Mouse (Mus musculus) mouse trophoblast stem cell (cell line): ENCODE measurements around the gene Tbcc.

ENCODE experiments used
- in situ Hi-C, 2 experiments: fragments of 300-500 bp; cut with MseI, MboI; formaldehyde crosslinking; loops; 2 replicates in 1 of 2; 3 replicates in 1 of 2; pipeline ENCODE4 v1.15.1; 2025

The Tbcc gene

DNA sequence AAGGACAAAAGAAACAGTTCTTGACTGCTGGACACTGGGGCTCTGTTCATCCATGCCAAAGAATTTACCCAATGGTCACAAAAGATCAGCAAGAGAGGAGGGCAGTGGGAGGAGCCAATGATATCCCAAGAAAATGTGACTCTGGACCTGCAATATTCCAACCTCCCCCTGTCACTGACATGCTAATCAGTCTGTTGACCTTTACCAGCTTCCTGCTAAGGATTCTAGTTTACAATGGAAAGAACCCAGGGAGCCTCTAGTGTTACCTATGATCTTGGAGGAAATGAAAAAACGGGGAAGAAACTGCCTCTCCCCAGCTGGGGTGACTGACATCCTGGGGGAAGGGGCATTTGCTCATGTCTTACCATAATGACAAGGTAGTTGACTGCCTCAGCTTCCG lies 10.5 kb downstream of the Tbcc start:
- in situ Hi-C loops: no loop called here

GRCm38 (mm10) chr17:46903876-46904490 lies 13.5 kb downstream of the Tbcc start:
- in situ Hi-C loops: no loop called here

- in situ Hi-C loops: no loop called here
Measured at GRCm38 (mm10) chr17:46910186-46910585, 19.7 kb downstream of the Tbcc start, which contains the start of gene Prph2. TSS of gene Prph2 (plus strand) at chr17:46910459.

DNA sequence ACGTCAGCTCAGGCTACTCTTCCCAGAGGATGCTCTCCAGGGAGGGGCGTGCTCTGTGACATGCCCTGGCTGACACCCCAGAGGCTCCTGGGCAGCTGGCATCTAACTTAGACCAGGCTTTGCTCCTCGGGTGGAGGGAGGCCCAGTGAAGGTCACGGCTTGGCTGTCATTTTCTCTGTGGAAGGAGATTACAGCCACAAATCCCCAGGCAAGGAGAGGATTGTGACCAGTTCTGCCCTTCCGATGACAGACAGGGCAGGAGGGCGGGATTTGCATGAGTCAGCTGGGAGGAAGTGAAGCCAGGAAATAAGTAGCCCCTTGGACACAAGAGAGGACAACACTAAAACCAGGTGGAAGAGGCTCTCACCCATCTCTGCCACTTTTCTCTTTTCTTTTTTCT lies 21.8 kb downstream of the Tbcc start:
- in situ Hi-C loops: no loop called here

DNA sequence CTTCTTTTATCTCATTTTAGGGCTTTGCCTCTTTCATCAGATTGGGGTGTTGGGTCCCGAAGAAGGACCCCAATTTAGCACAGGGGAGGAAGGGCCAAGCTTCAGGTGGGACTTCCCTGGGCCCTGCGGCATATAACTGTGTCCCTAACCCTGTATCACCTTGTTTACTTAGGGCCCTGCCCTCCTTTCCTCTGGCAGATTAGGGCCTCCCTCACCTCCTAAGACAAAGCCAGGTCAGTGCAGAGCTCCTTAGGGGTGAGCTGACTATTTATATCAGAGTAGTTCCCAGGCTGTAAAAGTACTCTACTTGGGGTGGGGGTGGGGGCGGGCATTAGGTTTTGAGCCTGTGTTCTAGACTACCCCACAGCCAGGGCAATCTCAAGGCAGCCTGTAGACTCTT lies 24.6 kb downstream of the Tbcc start:
- in situ Hi-C loops: no loop called here

GRCm38 (mm10) chr17:46918951-46919350 lies 28.5 kb downstream of the Tbcc start:
- in situ Hi-C loops: no loop called here

GRCm38 (mm10) chr17:46920855-46921254 lies 30.4 kb downstream of the Tbcc start:
- in situ Hi-C loops: no loop called here

DNA sequence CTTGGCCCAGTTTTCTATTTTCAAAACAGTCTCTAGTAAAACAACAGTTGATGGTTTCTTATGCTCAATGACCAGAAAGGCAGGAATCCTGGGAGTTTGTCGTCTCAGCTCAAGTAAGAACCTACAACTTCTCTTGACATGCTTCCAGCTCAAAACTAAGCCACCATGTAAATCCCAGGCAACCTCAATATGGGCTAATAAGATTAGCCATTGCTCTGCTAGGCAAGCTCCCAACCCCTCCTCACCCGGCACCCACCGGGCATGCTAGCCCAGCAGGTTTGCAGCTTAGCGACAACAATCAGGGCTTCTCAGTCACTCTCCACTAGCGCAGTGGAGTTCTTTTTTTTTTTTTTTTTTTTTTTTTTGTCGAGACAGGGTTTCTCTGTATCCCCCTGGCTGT lies 35.7 kb downstream of the Tbcc start:
- in situ Hi-C loops: no loop called here

GRCm38 (mm10) chr17:46926941-46927340 lies 36.5 kb downstream of the Tbcc start:
- in situ Hi-C loops: no loop called here

DNA sequence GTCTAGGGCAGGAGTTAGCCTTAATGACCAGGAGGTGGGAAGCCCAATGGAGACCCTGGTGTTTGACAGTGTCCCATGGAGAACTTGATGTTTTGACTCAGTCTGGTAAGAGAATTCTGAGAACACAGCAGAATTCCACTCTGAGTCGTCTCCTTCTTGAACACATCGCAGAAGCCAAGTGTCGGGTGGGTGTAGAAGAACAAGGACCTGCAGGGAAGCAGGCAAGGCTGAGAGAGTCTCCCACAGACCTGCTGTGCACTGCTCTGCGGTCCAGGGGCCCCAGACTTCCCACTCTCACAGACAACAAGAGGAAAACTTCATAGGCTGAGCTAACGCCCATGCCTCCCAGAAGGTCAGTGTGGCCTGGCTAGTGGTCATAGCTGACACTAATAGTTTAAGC lies 37.3 kb downstream of the Tbcc start:
- in situ Hi-C loops: no loop called here

DNA sequence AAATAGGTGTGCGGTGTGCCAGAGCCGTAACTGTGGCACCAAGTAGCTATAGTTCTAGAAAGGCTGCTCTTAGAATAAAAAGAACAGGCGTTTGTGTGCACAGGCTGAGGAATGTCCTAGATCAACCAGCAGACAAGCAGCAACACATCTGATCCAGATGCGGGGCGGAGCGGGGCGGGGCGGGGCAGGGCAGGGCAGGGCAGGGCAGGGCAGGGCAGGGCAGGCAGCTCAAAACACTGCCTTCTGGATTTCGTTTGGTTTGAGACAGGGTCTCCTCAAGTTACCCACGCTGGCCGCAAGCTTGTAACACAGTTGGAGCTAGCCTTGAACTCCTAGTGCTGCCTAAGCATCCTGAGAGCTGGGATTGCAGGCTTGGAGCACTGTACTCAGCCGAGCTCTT lies 38.8 kb downstream of the Tbcc start:
- in situ Hi-C loops: no loop called here

DNA sequence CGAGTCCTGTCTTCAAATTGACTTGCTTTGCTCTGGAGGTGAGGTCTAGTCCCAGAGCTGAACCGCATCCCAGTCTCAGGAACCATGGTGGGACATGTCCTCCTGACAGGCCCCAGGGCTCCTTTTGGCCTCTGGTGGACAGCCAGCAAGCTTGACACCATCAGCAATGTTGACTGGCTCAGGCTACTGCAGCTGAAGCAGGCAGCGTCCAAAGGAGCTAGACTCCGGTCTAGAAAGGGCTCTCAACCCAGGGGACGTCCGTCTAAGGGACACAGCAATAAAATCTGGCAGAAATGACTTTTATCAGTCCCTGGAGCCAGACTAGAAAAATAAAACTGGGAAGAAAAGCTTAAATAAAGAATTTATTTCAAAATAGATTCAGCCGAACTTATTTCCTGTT lies 39.4 kb downstream of the Tbcc start:
- in situ Hi-C loops: no loop called here

DNA sequence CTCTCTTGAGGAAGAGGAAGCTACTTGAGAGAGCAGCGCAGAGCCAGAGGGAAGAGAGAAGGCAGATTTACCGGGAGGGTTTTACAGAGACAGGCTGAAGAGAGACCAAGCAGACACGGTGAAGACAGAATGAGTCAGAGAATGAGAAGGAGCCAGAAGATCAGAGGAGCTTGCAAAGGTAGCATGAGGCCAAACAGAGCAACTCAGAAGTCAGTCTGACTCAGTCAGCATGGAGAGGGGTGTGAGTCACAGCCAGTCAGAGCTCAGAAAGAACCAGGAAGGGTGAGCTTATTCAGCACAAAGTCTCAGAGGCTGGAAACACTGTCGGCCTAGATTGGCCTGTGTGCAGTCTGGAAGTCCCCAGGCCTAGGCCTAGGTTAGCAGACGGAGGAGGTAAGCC lies 42.5 kb downstream of the Tbcc start:
- in situ Hi-C loops: no loop called here

DNA sequence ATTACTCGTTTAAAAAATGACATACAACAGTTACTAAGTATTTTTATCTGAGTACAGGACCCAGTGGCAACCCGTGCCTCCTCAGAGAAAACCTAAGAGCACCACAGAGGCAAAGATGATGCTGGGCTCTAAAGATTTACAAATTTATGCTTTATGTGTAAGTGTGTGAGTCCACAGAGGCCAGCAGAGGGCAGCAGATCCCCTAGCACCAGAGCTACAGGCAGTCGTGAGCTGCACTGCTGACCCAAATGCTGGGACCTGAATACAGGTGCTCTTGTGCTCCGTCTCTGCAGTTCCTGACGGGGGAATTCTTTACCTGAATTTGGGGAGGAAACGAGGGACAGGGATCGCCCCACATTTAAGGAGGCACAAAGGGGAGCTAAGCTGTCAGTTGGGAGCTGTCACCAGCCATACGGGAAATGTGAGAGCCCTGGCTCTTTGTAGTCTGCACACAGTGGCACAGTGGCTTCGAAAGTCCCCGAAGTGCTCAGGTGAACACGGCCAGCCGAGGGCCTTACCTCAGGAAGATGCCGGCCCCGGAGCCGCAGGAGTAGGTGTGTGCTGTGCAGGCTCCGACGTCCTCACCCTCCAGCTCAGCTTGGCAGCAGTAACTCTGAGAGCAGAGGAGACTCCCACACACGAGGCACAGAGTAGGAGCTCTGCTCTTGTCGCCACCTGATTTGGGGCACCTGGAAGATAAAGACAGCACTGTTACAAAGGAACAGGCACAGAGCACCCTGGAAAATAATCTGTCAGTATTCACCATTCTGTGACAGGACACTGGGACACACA lies 43.3 kb downstream of the Tbcc start:
- in situ Hi-C loops: no loop called here

DNA sequence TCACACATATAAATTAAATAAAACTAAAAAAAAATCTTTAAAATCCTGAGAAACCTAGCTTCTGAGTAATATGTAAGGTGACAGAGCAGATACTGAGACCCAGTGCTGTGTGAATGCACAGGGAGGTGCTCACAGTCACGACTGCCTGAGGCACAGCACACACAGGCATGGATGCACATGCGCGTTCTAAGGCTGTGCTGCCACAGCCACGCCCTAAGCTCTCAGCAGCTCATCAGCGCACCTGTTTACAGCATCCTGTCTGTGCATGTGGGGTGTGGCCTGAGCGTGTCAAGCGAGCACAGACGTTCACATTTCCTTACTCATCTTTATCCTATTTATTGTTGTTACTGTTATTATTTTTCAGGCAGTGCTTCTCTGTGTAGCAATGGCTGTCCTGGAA lies 50.0 kb downstream of the Tbcc start:
- in situ Hi-C loops: no loop called here
